Mouse (Mus musculus) kidney, embryonic 15.5 days (tissue): ENCODE measurements at regions not wholly inside any gene's neighbourhood (a gene's known extent, or its start where the extent isn't known, plus 50 kb on each side); places are given as distances from the start of the nearest gene placed in this dataset.

Experiments used
- ATAC-seq: fragments of 200-750 bp; cut with Nextera tagmentation; replicated peaks from 2 replicates; pipeline ENCODE4 v1.8.0; 2017; ENCODE audit warnings: moderate TSS enrichment; ENCODE audit not compliant: low FRiP score
- H3K27ac ChIP-seq: fragments of 300-500 bp; sonication (generic); 2 replicates; pipeline ENCODE4 v1.5.1; 2015; ENCODE audit warnings: mild to moderate bottlenecking, inconsistent platforms
- H3K27me3 ChIP-seq: fragments of 300-500 bp; sonication (generic); 2 replicates; pipeline ENCODE4 v1.6.1; 2015; ENCODE audit warnings: inconsistent platforms
- H3K36me3 ChIP-seq: fragments of 300-500 bp; sonication (generic); 2 replicates; pipeline ENCODE4 v1.6.1; 2015; ENCODE audit warnings: inconsistent platforms
- H3K4me1 ChIP-seq: fragments of 300-500 bp; sonication (generic); 2 replicates; pipeline ENCODE4 v1.6.1; 2015; ENCODE audit warnings: inconsistent platforms
- H3K4me2 ChIP-seq: fragments of 300-500 bp; sonication (generic); 2 replicates; pipeline ENCODE4 v1.6.1; 2015; ENCODE audit warnings: moderate library complexity, mild to moderate bottlenecking, inconsistent platforms
- H3K4me3 ChIP-seq: fragments of 300-500 bp; sonication (generic); replicated peaks from 2 replicates; pipeline ENCODE4 v1.5.1; 2015; ENCODE audit warnings: mild to moderate bottlenecking, inconsistent platforms
- H3K9ac ChIP-seq: fragments of 300-500 bp; sonication (generic); 2 replicates; pipeline ENCODE4 v1.6.1; 2015; ENCODE audit warnings: mild to moderate bottlenecking, inconsistent platforms
- H3K9me3 ChIP-seq: fragments of 300-500 bp; sonication (generic); replicated peaks from 2 replicates; pipeline ENCODE4 v1.6.1; 2016; ENCODE audit warnings: inconsistent platforms
- WGBS: fragments of 180-500 bp; shearing (Covaris S2); methylation state at CpG from one replicate; pipeline ENCODE4 v1.1.7; 2015; ENCODE audit warnings: mixed read lengths; 5-methylcytosine and 5-hydroxymethylcytosine counted together

GRCm38 (mm10) chr5:18448330-18448670, 88.1 kb upstream of the Gnai1 start:
- Histone ChIP-seq H3K27me3 (no peaks in the 10 kb centered on the region), H3K36me3 (no peaks in the 10 kb centered on the region), H3K9me3 (no peaks in the 10 kb centered on the region), H3K27ac (no peak overlapping the region), H3K4me1 (no peaks in the 10 kb centered on the region), H3K9ac (no peak overlapping the region), H3K4me2 (no peak overlapping the region), H3K4me3 (no peak overlapping the region)
- ATAC-seq, result no peak
- 87% methylated on average over 5 of the region's 5 CpGs for WGBS

- Histone ChIP-seq H3K4me2 (no peak overlapping the region), H3K27ac (no peak overlapping the region), H3K9ac (no peak overlapping the region), H3K4me1 (no peaks in the 10 kb centered on the region), H3K27me3 (no peaks in the 10 kb centered on the region), H3K9me3 (no peaks in the 10 kb centered on the region), H3K36me3 (no peaks in the 10 kb centered on the region), H3K4me3 (no peak overlapping the region)
- 88% methylated on average over 14 of the region's 14 CpGs for WGBS
- ATAC-seq, result no peak
Observed at GRCm38 (mm10) chr5:18447665-18448329, 87.6 kb upstream of the Gnai1 start.

- Histone ChIP-seq H3K9me3 (no peaks in the 10 kb centered on the region), H3K27me3 (no peaks in the 10 kb centered on the region), H3K27ac (no peak overlapping the region), H3K4me2 (no peak overlapping the region), H3K9ac (no peak overlapping the region), H3K4me1 (no peaks in the 10 kb centered on the region), H3K36me3 (no peaks in the 10 kb centered on the region), H3K4me3 (no peak overlapping the region)
- 20% methylated on average over 8 of the region's 8 CpGs for WGBS
- peak; percentile 74; the same call in 1 of the 2 replicates for ATAC-seq
Observed at GRCm38 (mm10) chr5:18445969-18446368, 85.8 kb upstream of the Gnai1 start.

GRCm38 (mm10) chr5:18439986-18440385, 79.8 kb upstream of the Gnai1 start:
- no peak overlapping the region for H3K9ac ChIP-seq
- H3K4me1 ChIP-seq, result 0 out of 2 replicates have a peak, but pooled peaks cover 2% of the 10 kb centered on the region
- no peak overlapping the region for H3K4me3 ChIP-seq
- no peak overlapping the region for H3K4me2 ChIP-seq
- no peak for ATAC-seq
- no peaks in the 10 kb centered on the region for H3K36me3 ChIP-seq
- H3K27ac ChIP-seq, result no peak overlapping the region
- WGBS, result 84% methylated on average over 4 of the region's 4 CpGs
- H3K27me3 ChIP-seq, result no peaks in the 10 kb centered on the region
- H3K9me3 ChIP-seq, result no peaks in the 10 kb centered on the region

- no peak overlapping the region for H3K27ac ChIP-seq
- no peak for ATAC-seq
- no peaks in the 10 kb centered on the region for H3K27me3 ChIP-seq
- no peak overlapping the region for H3K9ac ChIP-seq
- H3K4me3 ChIP-seq, result no peak overlapping the region
- 69% methylated on average over 1 of the region's 1 CpGs for WGBS
- no peaks in the 10 kb centered on the region for H3K36me3 ChIP-seq
- no peak overlapping the region for H3K4me2 ChIP-seq
- no peaks in the 10 kb centered on the region for H3K9me3 ChIP-seq
- H3K4me1 ChIP-seq, result 0 out of 2 replicates have a peak, but pooled peaks cover 2% of the 10 kb centered on the region
Observed at GRCm38 (mm10) chr5:18439281-18439680, 79.1 kb upstream of the Gnai1 start.

GRCm38 (mm10) chr5:18436099-18436748, 76.1 kb upstream of the Gnai1 start:
- 0 out of 2 replicates have a peak, but pooled peaks cover 2% of the 10 kb centered on the region for H3K4me1 ChIP-seq

GRCm38 (mm10) chr5:18434245-18434644, 74.1 kb upstream of the Gnai1 start:
- peak overlapping the region; percentile 56; the same call in 1 of the 2 replicates for H3K27ac ChIP-seq
- H3K9ac ChIP-seq, result no peak overlapping the region
- peak; percentile 84 for ATAC-seq
- H3K4me2 ChIP-seq, result no peak overlapping the region
- 0 out of 2 replicates have a peak, but pooled peaks cover 2% of the 10 kb centered on the region for H3K4me1 ChIP-seq
- no peaks in the 10 kb centered on the region for H3K27me3 ChIP-seq
- H3K36me3 ChIP-seq, result no peaks in the 10 kb centered on the region
- 50% methylated on average over 2 of the region's 2 CpGs for WGBS
- H3K9me3 ChIP-seq, result no peaks in the 10 kb centered on the region
- no peak overlapping the region for H3K4me3 ChIP-seq

More at GRCm38 (mm10) chr5:18436099-18436748, 76.1 kb upstream of the Gnai1 start:
- H3K9me3 ChIP-seq, result no peaks in the 10 kb centered on the region
- no peak overlapping the region for H3K9ac ChIP-seq
- H3K36me3 ChIP-seq, result no peaks in the 10 kb centered on the region
- no peak for ATAC-seq
- no peak overlapping the region for H3K4me2 ChIP-seq
- H3K27me3 ChIP-seq, result no peaks in the 10 kb centered on the region
- 17% methylated on average over 6 of the region's 6 CpGs for WGBS
- no peak overlapping the region for H3K27ac ChIP-seq
- no peak overlapping the region for H3K4me3 ChIP-seq

GRCm38 (mm10) chr5:18433287-18433686, 73.1 kb upstream of the Gnai1 start:
- Histone ChIP-seq H3K9me3 (no peaks in the 10 kb centered on the region), H3K4me3 (no peak overlapping the region), H3K27ac (no peak overlapping the region), H3K4me2 (no peak overlapping the region), H3K4me1 (0 out of 2 replicates have a peak, but pooled peaks cover 2% of the 10 kb centered on the region), H3K27me3 (no peaks in the 10 kb centered on the region), H3K36me3 (no peaks in the 10 kb centered on the region), H3K9ac (no peak overlapping the region)
- WGBS, result 48% methylated on average over 7 of the region's 7 CpGs
- 0 out of 2 replicates have a peak, but pooled peaks have one; percentile 18 for ATAC-seq

- ATAC-seq, result 0 out of 2 replicates have a peak, but pooled peaks have one; percentile 58
- Histone ChIP-seq H3K27me3 (no peaks in the 10 kb centered on the region), H3K27ac (no peak overlapping the region), H3K9me3 (no peaks in the 10 kb centered on the region), H3K4me3 (no peak overlapping the region), H3K36me3 (no peaks in the 10 kb centered on the region), H3K4me1 (no peaks in the 10 kb centered on the region), H3K9ac (no peak overlapping the region), H3K4me2 (no peak overlapping the region)
- WGBS, result 51% methylated on average over 4 of the region's 4 CpGs
Observed at GRCm38 (mm10) chr5:18425098-18425497, 64.9 kb upstream of the Gnai1 start.

GRCm38 (mm10) chr5:18414892-18415291, 54.7 kb upstream of the Gnai1 start:
- Histone ChIP-seq H3K4me3 (no peak overlapping the region), H3K4me2 (no peak overlapping the region), H3K27me3 (no peaks in the 10 kb centered on the region), H3K9ac (no peak overlapping the region), H3K36me3 (no peaks in the 10 kb centered on the region), H3K27ac (no peak overlapping the region), H3K4me1 (no peaks in the 10 kb centered on the region), H3K9me3 (no peaks in the 10 kb centered on the region)
- ATAC-seq, result no peak
- WGBS, result 66% methylated on average over 3 of the region's 3 CpGs
